Comparison of ENCODE assay signal across 17 mouse cellular contexts in genomic region chr14:79243038-79243883, GRCm38 (mm10). TPM values are rescaled to one million over a fixed set of nuclear protein-coding genes. Genes with fewer than 3 reads are reported as not detected.
A peak's percentile ranks its signal among the peaks of the same experiment; 100 is the strongest.
DNase-seq lines count a peak whose midpoint lies in the region; ATAC-seq lines count a peak whose summit lies in the region.
"Had no signal": no experiment of that assay in that cellular context is flagged by ENCODE, and none has a peak within 500 bp of the region (broad histone marks: within the 10 kb centered on the region; RNA-seq: fewer than 3 reads in every experiment).

No protein-coding gene starts in this region.

- peak; percentile 36 for DNase-seq in lung, postnatal 25 days (ENCODE audit: low spot score)
- no peak for DNase-seq in lung, postnatal 14 days
- peak; percentile 89 for DNase-seq in thymus, postnatal 14 days
- DNase-seq in cerebellum, postnatal 4 days (ENCODE audit: low spot score in 2 of 2), result no peak
- DNase-seq in embryo, embryonic 10 days (ENCODE audit: low spot score), result no peak
- no peak for DNase-seq in gastrocnemius, postnatal 25 days
- DNase-seq: cerebellum, adult 8-10 months; kidney, adult 9 months; midbrain, embryonic 14.5 days had no signal

- peak; percentile 96 for ATAC-seq in activated CD4-positive, CD25-positive, alpha-beta regulatory T cell, adult 4 months
- peak; percentile 94 for ATAC-seq in megakaryocyte progenitor cell, adult 5-6 weeks (replicated peaks; ENCODE audit: poor library complexity)

RNA-seq across cellular contexts. Expression of gene Zfp957, which starts 3.9 kb away (rescaled TPM):
- polyA plus RNA-seq in activated CD4-positive, CD25-positive, alpha-beta regulatory T cell, adult 4 months (2017; shearing (Covaris generic)), result under 1 TPM in 1 of 2 experiments, not detected in 1; 0.12 TPM
- total RNA-seq in megakaryocyte progenitor cell, adult 5-6 weeks (2015), result not detected in 2 replicates
- total RNA-seq in megakaryocyte progenitor cell, adult 5-6 weeks (2017), result not detected in 2 replicates
- total RNA-seq in gastrocnemius, postnatal 25 days (2021), result not detected
- total RNA-seq: adrenal gland, adult 2 months; gastrocnemius, adult 18-20 months; layer of hippocampus, postnatal 25 days; MEL had no signal
- polyA plus RNA-seq: adrenal gland, adult 2 months; heart, postnatal 0 days; limb, embryonic 14.5 days; midbrain, embryonic 14.5 days had no signal

RNA-seq across cellular contexts. Expression of gene Rgcc, which starts 58.2 kb away (rescaled TPM):
- polyA plus RNA-seq in activated CD4-positive, CD25-positive, alpha-beta regulatory T cell, adult 4 months (2017; shearing (Covaris generic)), result 10 to 100 TPM; 27.5 to 38.3 TPM
- 183 and 199 TPM in 2 replicates for total RNA-seq in megakaryocyte progenitor cell, adult 5-6 weeks (2015)
- total RNA-seq in megakaryocyte progenitor cell, adult 5-6 weeks (2017), result 212 and 243 TPM in 2 replicates
- 10 to 100 TPM; 35.0 to 36.2 TPM for total RNA-seq in gastrocnemius, postnatal 25 days (2021)

Comparison
In these comparisons a context has a peak if more than half of its experiments do, and no peak if none do; other contexts are left out.
1. DNase-seq: peak in lung, postnatal 25 days (single experiment) and thymus, postnatal 14 days (single experiment); none in lung, postnatal 14 days (single experiment), cerebellum, postnatal 4 days (0 of 2), embryo, embryonic 10 days (single experiment) and gastrocnemius, postnatal 25 days (single experiment).
2. RNA of gene Rgcc, which starts 58.2 kb away (total RNA-seq): 183 to 243 TPM in megakaryocyte progenitor cell, adult 5-6 weeks; 35.0 to 36.2 TPM in gastrocnemius, postnatal 25 days; every median in the first group is over 4 times any median in the second.